Mouse (Mus musculus) kidney, adult 9 months (tissue): Measurements from ENCODE around the gene Sppl3.

Source experiments
- DNase-seq: peaks from one replicate; pipeline ENCODE4 v3.0.0; 2022

The Sppl3 gene

DNA sequence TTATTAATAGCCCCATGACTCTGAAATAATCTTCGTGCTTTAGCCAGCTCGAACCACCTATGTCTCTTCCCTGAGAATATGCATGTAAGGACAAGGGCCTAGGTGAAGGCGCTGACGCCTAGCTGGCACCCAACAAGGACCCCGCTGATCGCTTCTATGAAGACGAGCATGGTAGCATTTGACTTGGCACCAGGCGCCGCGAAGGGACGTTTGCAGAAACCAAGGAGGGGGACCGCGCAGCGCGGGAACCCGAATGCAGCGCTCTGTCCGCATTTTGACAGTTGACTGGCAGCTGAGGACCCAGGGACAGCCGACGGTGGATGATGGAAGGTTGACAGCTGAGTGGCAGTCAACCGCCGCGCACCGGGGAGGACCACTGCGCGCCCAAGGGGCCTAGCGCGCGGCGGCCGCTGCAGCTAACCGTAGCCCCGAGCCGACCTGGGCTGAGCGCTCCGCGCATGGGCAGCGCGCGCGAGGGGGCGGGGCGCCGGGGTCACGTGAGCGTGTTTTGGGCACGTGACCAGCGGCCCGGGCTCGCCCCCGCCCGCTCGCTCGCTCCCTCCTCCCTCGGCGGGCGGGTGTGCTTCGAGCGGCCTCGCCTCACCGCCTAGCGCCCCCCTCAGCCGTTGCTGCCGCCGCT is at the start of gene Sppl3:
Gene Sppl3 (plus strand): TSS at position 561 of the 640 bp plus-strand sequence.
- peak; percentile 93 for DNase-seq

DNA sequence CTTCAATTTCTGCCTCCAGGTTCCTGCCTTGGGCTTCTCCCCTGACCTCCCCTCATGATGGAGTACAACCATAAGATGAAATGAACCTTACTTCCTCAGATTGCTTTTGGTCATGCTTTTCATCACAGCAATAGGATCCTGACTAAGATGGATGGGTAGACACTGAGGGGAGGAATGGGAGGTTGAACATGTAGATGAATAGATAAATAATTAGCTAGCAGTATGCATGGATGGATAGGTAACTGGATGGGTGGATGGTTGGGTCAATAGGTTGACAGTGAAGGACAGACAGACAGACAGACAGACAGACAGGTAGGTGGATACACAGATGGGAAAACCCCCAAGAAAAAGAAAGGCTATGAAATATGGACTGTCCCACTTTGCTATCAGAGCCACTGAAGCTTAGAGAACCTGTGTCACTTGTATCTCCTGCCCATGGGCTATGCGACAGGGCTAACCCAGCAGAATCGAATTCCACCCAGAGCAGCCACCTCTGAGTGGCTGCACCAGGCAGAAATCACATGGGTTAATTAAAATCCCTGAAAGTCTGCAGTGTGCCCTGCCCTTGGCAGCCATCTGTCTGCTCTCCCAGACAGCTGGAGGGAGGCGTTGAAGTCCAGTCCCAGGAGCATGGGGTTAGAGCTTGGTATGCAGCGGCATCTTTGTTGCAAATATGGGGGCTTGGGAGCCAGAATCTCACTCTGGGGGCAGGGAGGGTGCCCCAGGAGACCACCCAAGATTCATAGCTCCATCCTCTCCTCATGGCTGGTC is 49.2 kb upstream of the Sppl3 start:
- DNase-seq: peak; percentile 70

DNA sequence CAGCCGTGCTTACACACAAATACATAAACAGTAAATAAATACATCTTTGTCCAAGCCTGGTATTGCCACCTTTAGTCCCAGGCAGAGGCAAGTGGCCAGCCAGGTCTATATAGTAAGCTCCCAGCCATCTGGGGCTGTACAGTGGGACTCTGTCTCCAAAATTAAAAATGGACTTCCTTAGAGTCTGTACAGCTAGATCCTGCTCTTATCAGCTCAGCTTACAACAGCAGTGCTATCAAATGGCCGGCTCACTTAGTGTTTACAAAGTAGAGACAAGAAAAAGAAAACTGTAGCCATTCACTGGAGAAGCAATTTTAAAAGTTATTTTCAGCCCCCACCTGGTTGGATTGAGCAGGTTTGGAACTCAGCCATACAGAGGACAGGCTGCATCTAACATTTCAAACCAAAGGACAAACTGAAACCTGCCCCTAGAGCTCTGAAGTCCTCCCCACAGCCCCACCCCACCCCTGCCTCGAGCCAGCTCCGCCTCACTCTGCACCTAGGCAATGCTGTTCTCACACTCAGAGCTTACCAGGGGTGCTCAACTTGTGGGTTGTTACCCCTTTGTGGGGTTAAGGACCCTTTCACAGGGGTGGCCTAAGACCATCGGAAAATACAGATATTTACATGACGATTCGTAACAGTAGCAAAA is 46.5 kb upstream of the Sppl3 start:
- peak; percentile 75 for DNase-seq

DNA sequence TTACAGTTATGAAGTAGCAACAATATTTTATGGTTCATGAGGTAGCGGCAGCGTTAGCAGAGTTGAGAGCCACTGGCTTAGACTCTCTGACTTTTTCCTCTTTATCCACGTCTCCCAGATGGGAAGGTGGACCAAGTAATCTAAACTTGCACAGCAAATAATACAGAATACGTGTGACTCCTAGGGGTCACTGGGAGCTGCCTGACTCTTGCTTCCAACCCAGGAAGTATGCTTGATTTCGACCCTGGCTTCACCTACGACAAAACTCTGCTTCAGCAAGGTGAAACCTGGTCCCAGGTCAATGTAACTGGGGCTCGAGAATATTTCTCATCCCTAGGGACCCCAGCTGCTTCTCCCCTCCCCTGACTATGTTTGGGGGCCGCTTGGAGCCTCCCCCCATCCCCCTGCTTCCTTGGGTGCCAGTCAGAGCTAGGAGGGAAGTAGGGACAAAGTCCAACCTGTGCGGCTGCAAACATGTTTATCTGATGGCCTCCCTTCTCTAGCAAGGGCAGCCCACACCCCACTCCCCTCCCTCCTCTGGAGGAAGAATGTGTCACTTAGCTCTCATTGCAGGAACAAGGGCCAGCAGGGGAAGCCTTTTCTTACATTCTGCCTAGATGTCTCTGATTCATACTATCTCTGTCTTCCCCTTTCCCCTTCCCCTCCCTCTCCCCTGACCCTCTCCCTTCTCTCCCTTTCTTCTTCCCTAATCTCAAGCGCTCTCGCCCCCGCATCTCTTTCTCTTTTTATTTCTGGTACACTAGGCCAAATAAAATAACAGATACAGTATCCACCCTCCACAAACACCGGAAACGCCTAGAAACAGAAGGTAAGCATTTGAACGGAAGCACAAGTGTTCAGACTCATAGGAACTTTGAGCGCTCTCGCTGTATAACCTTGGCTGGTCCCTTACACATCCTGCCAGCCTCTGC is 45.7 kb upstream of the Sppl3 start:
- DNase-seq: peak; percentile 89

DNA sequence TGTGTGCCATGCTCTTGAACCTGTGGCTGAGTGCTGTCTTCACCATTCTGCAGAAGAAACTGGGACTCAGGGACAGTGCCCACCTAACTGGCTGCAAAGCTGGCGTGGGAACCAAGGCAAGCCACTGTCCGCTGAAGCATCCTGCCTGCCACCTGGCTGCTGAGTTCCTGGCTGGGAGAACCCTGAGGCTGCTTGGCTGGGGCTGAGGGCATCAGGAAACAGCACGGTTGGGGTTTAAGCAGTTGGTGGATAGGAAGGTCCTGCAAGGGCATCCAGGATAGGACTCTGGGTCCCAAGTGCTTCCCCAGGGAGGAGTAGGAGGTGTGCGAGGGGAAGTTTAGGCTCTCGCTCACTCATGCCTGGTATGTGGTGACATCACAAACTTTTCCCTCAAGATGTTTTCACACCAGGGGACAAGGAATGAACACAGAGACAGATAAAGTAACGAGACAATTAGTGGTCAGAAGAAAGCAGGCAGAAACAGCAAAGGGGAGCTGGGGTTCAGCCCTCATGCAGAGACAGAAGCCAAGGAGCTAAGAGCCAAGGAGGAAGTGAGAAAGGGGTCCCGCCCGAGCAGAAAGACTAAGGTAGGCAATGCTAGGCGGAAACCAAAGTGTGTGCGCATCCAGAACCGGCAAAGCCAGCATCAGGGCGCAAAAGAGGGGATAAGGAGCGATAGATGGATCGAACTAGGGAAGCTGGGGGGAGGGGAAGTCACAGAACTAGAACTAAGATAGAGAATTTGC is 43.2 kb upstream of the Sppl3 start:
- DNase-seq: peak; percentile 62

DNA sequence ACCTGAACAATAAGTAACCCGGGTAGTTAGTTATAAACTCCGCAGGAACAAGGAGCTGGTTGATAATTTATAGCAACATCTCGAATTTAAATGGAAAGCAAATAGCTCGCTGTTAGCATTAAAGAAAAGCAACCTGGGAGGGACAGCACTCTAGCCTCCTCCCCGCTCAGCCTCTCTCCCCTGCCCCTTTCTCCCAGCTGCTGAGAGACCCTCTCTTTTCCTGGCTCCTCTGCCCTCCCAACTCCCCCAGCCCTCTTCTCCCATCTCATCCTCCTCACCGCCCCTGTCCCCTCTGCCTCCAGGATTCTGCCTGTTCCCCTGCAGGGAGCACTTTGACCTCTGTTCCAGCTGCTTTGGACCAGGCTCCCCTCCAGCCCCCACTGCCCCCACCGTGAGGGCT is 42.3 kb upstream of the Sppl3 start:
- DNase-seq: peak; percentile 90

DNA sequence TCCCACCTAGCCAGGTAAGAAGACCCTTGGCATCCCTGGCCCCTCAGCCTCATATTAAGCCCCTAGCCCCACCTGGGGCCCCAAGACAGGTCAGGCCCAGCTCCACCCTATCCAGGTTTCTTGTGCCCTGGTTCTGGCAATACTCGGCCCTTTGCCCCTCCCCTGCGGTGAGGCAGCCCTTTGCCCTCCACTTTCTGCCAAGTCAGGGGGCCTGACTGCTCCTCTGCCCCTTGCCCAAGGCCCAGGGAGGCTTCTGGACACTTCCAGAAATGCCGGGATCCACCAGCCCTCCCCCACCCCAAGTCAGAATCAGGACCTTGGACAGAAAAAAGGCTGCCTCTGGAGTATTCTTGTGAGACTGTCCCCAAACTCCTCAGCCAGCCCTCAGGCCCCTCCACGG is 41.9 kb upstream of the Sppl3 start:
- peak; percentile 94 for DNase-seq

DNA sequence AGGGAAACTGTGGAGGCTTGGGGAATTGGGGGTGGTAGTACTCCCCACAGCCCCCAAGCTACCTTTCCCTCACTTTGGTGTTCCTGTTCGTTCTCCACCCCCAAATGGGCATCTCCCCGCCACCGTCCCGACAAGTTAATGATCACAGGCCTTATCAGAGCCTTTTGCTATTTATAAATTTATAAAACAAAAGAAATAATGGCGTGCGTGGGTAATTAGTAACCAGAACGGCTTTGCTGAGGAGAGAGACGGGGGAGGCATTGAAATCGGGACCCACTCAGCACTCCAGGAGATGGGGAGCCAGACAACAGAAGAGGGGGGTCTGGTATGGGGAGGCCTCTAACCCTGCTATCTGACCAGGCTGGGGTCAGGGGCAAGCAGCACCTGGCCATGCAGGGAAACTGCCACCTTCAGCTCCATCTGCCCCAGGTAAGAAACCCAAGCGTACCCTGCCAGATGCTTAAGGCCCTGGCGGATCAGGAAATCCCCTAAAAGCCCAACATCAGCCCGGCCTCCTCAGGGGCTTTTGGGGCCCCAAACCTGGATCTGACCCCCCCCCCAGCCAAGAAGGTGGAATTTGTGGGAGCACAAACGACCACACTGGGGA is 41.2 kb upstream of the Sppl3 start:
- DNase-seq: peak; percentile 71

DNA sequence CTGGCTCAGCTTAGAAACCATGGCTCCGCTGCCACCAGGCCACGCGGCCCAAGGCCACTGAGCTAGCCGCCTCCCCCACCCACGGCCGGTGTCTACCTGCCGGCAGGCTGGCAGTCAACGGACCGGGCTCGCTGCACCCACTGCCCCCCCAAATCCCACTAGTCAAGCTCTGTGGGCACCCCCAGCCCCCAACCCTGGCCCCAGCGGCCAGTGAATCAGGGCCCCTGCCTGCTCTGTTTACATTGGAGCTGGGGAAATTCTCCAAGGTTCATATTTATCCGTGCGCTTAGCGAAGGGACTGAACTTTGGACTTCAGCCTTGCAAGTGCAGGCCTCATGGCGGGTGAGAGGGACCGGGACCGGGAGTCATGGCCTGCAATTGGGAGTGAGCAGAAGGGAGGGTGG is 40.1 kb upstream of the Sppl3 start, which contains the start of gene Hnf1a:
Gene Hnf1a (minus strand): TSS at position 271 of the 404 bp plus-strand sequence.
- peak; percentile 83 for DNase-seq

DNA sequence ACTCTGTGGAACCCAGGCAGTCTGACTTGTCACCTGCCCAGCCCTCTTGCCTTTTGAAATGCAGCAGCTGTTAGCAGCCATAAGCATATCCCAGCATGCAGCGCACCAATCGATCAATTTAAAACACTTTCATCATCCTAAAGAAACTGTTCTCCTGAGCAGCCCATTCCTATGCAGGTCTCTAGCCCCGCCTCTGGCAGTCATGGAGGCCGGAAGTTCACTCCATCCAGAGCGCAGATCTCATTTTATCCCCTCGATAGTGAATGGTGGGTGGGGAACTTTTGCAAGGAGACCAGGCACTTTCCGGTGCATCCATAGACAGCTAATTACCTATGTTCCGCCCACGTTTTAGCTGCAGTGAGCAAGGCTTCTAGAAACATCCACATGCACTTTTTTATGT is 38.7 kb upstream of the Sppl3 start:
- no peak for DNase-seq

DNA sequence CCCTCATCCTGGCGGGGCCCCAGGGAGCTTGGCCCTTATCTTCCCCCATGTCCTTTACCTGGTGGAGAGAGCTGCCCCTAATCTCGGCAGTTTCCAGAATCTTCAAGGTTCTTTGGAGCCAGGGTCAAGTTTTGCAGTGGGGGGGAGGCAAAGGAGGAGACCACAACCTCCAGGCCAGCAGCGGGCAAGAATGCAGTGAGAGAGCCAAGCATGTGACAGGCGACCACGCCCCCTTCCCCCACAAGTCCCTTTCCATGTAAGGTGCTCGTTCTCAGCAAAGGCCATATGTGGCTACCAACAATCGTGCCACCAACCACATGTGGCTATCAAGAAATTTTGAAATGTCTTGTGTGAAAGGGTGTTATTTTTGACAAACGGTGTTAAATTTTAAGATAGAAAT is 37.8 kb upstream of the Sppl3 start:
- peak; percentile 56 for DNase-seq

DNA sequence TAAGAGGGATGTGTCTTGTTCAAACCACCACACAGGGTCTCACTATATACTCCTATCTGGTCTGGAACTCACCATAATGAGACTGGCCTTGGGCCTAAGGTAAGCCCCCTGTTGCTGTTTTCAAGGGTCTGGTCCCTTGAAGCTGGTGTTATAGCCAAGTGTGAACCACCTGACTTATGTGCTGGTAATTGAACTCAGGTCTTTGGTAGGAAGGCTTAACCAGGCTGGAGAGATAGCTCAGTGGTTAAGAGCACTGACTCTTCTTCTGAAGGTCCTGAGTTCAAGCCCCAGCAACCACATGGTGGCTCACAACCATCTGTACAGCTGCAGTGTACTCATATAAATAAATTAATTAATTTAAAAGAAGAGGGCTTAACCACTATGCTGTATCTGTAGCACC is 34.0 kb upstream of the Sppl3 start:
- DNase-seq: no peak

DNA sequence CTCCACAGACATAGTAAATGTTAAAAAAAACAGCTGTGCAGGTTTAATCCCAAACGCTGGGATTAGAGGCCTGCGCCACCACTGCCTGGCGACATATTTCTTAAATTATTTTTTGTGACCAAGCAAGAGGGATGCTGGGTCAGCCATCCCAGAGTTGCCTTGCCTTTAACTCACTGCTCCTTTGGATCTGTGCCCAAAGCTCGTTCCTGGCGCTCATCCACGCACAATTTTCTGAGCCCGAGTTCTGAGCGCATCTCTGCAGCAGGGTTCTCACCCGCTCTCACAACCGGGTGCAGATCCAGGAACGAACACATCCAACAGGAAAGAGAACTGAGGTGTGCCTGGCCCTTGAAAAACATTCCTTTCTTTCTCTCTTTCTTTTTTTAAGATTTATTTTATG is 32.5 kb upstream of the Sppl3 start:
- peak; percentile 60 for DNase-seq

DNA sequence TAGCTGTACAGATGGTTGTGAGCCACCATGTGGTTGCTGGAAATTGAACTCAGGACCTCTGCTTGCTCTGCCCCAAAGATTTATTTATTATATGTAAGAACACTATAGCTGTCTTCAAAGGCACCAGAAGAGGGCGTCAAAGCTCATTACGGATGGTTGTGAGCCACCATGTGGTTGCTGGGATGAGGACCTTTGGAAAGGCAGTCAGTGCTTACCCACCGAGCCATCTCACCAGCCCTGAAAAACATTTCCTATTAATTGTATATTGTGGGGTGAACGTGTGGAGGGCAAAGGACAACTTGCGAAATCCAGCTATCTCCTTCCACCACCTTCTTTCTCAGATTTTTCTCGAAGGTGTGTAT is 32.1 kb upstream of the Sppl3 start:
- DNase-seq: peak; percentile 47

DNA sequence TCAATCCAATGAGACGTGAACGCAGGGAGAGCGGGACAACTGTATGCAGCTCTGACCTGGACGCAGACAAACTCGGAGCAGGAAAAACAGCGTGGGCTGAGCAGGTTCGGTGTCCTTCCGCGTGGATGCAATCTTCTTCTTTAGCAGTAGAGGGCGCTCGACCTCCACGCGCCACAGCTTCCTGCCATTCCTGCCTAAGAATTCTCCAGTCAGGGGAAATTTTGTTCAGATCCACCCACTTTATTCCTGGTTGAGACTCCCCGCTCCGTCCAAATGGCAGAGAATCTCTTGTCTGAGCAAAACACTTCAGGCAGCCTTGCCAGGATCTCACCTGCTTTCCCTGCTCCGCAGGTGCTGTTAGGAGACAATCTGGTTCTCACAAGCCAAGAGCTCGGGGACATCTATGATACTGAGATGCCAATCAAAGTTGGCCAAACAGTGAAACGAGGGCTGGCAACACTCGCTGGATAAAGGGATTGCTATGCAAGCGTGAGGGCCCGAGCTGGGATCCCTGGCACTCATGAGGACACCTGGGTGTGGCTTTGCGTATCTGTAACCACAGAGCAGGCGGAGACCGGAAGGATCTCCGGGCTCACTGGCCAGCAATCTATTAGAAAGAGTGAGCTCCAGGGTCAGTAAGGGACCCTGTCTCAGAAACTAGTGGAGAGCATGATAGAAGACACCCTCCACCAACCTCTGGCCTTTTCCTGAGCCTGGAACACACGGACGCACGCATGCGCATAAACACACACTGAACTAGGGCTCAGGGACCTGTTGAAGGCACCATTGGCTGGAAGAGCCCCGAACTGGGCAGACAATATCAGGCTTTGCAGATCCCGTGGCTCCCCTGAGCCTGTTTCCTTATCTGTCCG is 31.5 kb upstream of the Sppl3 start:
- peak; percentile 76 for DNase-seq

DNA sequence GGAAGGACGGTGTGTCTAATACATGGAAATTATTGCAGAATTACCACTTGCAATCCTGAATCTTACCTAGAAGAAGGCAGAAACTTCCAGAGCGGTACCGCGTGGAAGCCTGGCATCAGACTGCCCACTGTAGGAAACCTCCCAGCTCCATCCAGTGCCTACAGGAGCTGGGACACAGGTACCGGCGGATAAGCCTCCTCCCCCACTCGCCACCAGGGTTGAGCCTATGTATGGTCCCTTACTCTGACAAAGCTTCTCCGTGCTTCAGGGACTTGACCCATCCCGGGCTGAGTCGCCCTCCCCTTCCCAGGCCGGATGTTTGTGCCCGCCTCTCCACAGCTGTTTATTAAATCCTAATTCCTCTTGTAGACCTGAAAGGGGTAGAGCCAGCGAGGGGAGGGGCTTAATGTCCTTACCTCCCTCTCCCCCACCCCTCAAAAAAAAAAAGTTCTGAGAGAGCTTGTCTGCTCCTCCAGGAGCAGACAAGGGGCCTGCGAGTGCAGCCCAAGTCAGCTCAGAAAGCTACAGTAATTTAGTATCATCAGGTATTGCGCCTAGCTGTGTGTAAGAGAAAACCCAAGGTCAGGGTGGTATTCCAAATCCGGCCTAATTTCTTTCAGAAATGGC is 30.7 kb upstream of the Sppl3 start:
- DNase-seq: peak; percentile 19

DNA sequence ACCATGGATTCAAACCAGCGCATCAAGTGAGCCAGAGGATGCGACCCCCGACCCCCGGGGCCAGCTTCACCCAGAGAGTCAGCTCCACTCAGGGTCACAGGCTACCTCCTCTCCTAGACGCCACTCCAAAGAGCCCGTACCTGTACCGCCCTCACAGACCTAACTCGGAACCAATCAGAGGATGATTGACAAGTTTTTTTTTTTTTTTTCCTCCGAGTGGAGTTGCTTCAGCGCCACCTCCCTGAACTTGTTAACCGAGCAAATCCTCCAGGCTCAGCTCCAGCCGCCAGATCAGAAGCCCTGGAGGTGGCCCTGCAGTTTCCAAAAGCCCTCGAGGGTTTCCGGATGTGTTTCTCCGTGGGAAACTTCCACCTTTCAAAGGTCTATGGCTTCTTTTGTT is 28.9 kb upstream of the Sppl3 start:
- no peak for DNase-seq

DNA sequence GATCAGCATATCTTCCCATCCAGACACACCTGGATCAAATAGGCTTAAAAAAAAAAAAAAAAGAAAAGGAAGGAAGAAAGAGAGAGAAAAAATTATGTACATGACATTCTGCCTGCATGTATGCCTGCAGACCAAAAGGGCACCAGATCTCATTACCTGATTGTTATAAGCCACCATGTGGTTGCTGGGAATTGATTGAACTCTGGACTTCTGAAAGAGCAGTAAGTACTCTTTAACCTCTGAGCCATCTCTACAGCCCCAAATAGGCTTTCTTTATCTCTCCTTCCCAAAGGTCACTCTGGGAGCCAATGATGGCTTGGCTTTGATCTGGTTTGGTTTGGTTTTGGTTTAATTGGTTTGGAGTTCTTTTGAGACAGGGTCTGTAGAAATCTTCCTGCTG is 25.9 kb upstream of the Sppl3 start:
- no peak for DNase-seq

DNA sequence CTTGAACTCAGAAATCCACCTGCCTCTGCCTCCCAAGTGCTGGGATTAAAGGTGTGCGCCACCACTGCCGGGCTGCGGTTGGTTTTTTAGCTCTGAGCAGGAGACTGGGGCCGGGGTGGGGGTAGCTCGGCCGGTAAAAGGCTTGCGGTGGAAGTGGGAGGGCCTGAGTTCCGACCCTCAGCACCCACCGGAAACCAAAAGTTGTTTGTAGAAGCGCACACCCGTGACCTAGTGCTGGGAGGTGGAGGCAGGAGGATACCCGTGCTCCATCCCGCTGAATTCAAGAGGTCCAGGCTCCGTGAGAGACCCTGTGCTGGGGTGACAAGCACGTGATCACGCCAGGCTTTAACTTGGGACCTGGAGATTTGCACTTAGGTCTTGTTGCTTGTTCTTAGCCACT is 14.5 kb upstream of the Sppl3 start:
- DNase-seq: no peak

DNA sequence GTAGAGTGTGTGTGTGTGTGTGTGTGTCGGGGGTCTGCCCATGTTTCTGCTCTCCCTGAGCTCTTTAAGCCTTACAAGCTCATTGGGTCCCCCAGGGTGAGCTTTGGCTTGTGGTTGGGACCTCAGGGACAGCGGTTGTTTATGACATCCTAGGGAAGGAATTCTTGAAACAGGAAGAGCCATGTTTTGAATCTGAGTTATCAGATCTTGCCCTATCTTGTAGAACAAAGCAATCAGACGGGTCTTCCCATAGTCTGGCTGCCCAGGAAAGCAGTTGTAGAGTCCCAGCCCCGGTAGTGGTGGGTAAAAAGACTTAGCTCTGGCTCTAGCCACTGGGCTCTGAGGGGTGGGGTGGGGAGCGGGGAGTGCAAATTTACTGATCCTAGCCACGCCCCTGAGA is 13.6 kb upstream of the Sppl3 start:
- no peak for DNase-seq
